Mouse (Mus musculus) gastrocnemius, postnatal 10 days (tissue): ENCODE measurements at regions not wholly inside any gene's neighbourhood (a gene's known extent, or its start where the extent isn't known, plus 50 kb on each side); places are given as distances from the start of the nearest gene placed in this dataset.
A peak's percentile ranks its signal among the peaks of the same experiment; 100 is the strongest.

Experiments used
- DNase-seq: peaks from one replicate; pipeline ENCODE4 v3.0.0; 2021; ENCODE audit warnings: mixed read lengths

DNA sequence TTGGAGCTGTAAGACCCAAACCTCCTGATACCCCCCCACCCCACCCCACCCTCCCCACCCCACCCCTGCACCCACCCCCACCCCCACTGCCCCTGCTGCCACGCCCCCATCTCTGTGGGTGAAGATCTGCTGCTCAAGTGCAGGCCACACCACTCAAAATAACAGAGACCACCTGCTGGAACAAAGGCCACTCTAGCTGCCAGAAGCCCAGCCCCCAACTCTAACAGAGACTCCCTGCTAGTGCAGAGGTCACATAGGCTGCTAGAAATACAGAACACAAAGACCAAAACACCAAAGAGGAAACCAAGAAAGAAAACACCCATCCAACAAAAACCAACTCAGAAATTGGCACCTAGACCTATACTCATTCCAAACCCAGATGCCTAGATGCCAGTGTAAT, 58.9 kb downstream of the Olfr267 start:
- no peak for DNase-seq

DNA sequence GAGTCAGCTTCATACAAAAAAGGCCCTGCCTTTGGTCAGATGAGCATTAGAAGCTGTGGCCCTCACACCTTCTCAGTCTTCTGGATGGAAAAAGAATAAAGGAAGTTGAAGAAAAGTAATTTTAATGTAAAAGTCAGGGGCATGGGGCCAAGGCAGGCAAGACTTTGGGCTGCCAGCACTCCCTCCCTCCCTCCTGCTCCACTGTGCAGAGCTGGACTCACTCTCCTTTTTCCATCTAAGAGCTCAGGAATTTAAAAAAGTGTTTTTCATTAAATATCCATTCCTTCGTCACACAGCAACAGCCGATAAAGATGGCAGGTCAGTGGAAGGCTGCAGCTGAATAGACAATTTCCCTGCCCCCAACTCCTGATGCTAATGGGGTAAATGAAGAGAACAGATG, 61.1 kb downstream of the Olfr267 start:
- DNase-seq: no peak

DNA sequence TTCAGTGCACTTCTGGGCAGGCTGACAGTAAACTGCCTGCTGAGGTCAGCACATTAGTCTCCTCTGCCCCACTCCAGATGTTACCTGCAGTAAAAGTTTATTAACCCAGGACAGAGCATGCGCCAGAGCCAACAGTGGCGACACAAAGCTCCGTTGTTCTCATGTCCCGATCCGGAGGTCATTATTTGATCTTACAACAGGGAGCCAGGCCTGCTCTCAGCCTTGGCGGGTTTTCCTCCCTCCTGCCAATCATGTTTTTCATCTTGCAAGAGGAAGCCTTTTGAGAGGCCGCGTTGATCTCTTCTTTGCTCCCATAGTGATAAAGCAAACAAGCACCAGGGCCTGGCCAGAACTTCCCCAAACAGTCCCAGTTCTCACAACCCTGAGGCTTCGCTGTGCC, 64.7 kb downstream of the Olfr267 start:
- no peak for DNase-seq

DNA sequence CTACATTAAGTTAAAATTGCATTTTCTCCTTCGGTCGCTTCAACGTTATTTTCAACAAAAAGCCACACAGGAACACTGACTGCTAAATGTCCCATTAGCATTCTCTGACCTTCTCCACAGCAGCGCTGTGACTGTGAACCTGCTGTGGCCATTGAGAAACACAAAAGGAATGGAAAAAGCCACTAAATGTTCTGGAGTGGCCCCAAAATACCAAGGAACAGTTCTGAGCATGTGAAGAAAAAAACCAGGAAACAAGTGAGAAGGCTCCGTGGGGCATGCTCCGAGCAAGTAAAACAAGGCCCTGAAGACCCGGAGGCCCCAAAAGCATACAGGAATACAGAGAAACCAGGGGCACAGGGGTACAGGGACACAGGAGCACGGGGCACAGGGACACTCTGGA, 66.8 kb downstream of the Olfr267 start:
- DNase-seq: no peak

DNA sequence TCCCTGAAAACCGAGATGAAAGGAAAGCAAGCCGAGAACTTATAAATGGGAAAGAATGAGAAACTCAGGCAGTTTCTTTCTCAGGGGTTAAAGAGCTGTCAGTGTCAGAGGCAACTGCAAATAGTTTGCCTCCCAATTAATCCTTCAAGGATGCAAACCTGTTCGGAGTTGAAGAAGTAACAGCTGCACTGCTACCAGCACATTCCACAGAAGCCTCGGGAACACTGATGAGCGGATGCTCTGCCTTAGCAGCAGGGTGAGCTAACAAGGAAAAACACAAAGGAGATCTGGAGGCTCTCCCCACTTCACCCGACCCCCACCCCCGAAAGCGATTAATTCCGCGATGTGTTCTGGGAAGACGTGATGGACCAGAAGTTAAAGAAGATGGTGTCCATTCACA, 71.1 kb downstream of the Olfr267 start:
- no peak for DNase-seq

DNA sequence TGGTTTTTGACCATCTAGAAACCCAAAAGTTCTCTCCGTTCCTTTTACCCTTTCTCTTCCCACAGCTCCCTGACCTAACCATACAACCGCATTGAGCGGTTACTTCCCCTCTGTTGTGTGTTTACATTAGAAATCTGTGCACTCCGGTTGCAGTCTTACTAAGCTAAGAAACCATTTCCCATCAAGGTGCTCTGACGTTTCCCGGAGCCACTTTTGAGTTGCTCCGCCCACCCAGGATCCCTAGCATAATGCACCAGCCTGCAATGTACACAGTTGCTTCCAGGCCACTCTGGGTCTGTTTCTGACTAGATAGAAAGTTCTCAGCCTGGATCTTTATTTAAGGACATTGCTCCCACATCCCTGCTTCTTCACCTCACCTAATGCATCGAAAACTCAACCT, 71.7 kb downstream of the Olfr267 start:
- DNase-seq: no peak

DNA sequence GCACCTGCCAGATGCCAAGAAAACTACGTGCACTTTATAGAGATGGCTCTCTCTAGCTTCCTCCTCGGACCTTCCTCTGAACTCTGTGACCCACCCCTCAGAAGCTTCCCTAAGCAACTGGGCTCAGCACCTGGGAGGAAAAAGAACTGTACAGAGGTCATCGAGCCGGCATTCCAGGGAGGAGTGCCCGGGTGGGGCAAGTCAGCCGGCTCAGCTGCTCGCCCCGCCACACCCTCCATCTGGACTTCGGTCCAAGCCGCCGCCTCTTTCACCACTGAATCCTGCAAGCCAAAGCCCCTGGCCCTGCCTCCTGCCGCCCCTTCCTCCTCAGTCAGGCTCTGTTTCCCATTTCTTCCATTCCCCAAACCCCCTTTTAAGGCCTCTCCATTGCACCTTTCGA, 73.3 kb downstream of the Olfr267 start:
- peak; percentile 32 for DNase-seq

DNA sequence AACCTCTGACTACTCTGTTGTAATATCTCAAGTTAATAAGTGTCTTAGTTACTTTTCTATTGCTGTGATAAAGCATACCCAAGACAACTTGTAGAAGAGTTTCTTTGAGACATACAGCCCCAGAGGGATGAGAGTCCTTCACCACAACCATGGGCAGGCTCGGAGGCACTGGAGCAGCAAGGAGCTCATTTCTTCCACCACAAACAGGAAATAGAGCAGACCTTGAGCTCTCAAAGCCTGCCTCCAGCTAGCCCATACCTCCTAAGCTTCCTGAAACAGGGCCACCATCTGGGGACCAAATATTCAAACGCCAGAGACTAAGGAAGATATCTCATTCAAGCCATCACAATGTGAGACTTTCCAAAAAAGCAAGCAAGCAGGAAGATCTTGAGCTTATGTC, 74.6 kb downstream of the Olfr267 start:
- DNase-seq: no peak

DNA sequence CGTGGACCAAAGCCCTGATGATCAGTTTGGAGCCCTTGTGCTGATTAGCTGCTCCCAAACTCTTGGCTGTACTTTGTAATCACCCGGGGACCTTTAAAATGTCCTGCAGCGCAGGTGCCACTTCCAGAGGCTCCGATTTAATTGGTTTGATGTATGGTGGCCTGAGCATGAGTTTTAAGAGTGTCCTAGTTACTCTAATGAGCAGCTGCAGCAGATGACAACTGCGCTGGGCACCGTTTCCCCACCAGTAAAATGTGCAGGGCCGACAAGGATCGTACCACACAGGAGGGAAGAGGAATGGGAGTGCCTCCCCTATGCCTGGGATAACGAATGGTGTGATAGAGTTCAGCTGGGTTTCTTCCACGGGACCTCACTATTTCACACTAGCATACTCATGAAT, 75.3 kb downstream of the Olfr267 start:
- no peak for DNase-seq

DNA sequence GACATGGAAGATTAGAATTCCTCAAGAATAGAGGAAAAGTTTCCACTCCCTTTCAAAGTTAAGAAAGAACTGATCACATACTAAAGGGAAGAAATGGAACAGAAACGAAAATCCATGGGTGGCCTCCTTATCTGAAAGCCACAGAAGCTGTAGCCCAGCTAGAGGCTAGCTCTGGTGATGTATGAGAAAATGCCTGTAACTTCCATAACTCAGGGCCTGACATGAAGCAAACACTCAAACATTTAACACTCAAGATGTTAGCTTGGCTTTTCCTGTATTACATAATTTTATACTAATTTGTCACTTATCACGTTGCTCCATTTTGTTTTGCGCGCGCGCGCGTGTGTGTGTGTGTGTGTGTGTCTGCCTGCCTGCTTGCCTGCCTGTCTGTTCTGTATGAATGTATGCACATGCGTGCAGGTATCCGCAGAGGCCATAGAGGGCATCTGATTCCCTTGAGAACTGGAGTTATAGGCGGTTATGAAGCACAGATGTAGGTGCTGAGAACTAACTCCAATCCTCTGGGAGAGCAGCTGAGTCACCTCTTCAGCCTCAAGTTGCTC, 88.2 kb downstream of the Olfr267 start:
- DNase-seq: no peak

DNA sequence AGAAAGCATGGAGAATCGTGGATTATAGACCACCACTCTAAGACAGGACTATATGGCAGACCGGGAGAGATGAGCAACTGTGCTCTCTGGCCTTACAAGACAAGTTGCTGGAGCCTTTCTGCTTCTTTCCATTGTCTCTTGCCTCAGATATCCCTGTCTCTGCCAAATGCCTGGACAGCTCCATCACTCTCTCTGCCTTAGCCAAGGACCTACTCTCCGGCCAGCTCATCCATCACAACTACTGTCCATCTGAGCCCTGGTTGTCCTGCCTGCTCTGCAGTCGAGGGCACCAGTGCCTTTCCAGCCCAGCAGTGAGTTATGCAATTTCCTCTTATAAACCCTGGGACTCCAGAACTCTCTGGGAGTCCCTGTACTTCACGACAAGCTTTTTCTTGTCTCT, 88.7 kb downstream of the Olfr267 start:
- DNase-seq: no peak

DNA sequence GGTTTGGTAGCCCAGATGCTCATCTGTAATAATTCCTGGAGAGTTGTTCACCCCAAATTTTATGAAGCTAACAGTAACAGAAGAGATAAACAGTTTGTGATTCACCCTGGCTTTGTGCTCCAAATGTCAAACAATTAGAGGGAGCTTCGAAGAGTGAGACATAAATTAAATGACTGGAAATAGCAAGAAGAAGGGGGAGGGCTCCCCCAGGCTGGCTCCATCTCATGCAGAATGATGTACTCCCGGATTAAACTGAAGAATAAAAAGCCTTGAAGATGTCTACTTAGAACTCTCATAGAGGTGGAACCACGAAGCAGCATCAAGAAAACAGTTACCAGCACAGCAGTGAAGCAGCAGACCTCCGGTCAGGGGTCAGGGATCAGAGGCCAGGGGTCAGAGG, 90.8 kb downstream of the Olfr267 start:
- DNase-seq: no peak

DNA sequence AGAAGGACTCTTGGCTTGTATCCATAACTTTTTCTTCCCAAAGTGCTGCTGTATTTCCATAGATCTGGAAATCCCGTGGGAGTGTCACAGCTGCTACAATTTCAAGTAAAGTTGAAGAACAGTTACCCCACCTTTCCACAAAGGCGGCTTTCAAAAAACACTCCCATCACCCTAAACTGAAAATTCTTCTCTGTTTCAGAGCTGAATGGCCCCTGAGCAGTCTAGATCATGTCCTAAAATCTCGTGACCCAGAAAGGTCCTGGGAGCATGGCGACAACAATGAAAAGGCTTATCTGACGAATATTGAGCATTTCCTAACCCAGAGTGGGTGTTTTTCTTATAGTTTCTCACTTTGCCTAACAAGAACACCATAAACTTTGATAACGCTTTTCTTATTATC, 92.2 kb downstream of the Olfr267 start:
- DNase-seq: no peak

DNA sequence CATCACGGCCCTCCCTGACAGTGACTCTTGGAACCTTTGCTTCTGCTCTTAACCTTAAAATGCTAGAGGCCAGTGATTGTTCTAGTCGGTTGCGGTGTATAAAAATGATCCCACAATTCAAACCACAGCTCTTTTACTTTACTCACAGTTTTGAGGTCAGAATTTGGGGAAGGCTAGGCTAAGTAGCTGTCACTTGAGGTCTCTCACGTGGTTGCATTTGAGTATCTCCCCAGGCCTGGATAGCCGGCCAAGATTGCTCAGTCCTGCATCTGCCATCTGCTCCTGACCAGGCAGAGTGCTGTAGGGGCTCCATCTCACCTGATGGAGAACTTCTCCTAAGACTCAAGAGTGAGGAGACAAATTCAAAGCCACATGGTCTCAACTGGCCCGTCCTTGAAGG, 94.5 kb downstream of the Olfr267 start:
- DNase-seq: no peak

DNA sequence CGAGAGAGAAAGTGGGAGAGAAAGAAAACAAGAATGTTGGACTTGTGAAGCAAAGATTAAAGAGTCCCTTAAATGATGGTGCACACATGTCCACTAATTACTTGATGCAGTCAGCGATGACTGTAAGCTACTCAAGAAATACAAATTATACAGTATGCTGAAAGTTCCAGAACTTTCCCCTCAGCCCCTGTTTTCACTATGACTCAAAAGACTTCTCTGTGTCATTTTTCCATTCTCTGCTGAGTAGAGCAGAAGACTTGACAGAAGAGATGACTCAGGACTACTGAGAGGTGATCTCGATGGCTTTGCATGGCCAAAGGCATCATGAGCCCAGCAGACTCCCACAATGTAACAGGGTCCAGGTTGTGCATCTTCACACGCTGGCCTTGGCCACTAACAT, 105.6 kb downstream of the Olfr267 start:
- no peak for DNase-seq

DNA sequence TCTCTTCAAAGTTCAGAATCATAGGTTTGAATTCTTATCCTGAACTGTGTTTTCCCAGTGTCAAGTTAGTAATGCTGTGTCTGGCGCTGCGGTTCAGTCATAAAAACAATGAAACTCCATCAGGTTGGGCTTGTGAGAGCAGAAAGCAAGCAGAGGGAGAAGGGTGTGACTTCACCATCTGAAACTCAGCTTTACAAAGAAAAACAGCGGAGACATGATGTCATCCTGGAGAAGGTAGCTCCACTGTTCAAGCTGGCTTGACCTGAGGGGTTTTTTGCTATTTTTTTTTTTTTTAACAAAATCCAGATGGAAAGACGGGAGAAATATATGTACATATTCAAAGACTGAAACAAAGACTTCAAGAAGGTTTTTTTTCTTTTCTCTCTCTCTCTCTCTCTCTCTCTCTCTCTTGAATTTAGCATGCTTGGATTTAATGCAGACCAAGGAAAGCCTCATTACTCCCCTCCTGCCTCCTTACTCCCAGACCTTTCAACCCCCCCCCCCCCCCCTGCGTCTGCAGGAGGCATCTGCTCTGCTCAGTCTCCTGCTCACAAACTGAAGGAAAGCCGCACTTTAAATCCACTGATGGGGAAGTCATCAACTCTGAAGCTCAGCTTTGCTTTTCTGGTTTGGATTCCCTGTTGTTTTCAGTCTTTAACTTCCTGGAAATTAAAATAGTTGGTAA, 109.7 kb downstream of the Olfr267 start:
- no peak for DNase-seq

DNA sequence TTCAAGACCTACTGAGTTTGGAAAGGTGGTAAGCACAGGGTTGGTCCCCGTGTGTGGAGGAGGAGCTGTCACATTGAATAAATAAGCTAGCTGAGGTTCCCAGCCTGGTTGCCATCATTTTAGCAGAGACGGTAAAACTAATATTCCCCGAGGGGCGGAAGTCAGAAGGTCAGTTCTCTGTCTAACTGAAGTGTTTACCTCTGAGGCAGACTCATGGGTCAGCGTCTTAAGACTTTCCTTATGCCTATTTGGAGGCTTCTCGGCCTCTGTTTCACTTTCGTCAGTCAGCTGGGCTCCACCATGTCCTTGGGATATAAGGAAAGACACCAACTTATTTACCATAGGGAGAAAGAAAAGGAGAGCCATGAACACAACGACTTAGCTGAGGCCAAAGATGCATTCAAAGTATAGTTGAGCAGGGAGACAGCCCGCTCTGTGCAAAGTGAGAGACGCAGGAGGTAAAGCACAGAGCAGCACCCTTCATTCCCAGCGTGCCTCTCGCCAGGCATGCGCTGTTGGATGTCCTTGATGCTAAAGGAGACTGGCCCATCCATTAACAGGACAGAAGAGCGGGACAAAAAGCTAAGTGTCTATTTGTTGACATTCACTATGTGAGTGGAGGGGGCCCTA, 116.0 kb downstream of the Olfr267 start:
- DNase-seq: no peak

DNA sequence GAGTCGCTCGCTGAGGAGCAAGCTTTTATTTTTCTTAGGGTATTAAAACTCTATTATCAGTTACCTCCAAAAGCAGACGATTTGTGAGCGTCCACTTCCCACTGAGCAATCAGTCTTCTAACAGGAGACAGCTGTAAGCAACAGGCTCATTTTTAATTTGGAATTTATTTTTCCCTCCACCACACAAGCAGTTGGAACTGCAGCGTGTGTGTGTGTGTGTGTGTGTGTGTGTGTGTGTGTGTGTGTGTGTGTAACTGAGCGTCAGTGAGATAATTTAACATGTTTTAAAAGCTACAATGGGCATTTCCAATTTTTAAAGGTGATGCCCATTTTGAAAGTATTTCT, 116.6 kb downstream of the Olfr267 start:
- DNase-seq: no peak

DNA sequence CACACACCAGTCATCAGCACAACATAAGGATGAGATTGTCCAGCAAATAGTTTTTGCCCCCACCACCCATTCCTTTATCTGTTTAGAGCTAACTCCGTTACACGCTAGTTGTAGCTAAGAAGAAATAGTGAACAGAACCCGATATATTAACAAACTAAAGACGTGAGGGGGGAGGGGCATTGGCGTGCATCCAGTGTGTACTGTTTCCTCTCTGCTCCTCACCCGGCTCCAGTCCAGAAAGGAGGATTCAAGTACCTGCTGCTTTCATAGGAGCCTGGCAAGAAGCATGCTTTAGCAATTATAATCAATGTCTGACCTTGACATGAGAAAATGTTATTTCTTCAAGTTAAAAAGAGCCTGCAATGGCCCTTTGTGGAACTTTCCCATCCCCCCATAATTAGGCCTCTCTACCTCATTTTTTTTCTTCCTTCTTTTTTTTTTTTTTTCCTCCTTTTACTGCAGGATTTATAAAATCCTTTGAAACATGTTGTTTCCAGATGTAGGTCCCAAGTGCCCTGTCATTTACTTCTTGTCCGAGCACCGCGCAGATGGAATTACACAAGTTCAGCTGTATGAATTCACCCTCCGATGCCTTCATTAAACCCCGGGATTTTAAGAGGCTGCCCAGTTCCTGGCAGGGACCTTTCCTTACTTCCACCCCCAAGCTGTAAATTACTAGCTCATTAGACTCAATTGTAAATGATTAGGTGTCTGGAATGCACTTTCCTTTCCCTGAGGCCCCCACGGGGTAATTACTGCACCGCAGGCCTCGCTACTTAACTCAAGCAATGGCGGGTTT, 116.6 kb upstream of the Lpar1 start:
- DNase-seq: peak; percentile 38

DNA sequence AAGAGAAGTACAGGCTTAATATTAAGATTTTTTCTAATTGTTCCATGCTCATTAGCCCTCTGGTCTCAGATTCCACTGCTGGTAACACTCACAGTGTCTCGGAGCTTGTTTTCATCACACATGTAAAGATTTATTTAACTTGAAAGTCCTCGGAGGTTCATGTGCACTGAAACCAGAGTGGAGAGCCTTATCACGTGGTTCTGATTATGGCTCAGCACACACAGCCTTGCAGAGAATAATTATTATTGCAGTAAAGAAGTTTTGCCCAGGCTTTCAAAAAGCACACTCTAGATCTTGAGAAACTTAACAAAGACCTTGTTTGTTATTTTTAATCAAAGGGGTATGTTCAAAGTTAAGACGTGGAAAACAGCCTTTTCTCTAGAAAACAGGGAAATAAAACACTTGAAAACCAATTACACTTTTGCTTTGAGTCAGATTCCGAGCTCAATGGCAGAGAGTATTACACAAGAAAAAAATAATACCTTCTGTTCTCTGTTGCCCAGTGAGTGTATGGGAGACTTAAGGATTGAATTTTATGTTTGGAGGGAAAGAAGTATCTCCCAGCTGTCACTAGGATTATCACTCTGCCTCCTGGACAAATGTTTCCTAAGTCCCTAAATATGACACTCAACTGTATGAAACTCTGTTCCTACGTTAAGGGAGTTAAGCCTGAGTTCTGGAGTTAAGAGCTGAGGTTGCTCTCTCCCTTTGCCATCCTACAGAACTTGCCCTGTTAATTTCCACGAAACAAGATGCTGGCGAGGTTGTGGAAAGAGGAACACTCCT, 114.9 kb upstream of the Lpar1 start:
- no peak for DNase-seq

DNA sequence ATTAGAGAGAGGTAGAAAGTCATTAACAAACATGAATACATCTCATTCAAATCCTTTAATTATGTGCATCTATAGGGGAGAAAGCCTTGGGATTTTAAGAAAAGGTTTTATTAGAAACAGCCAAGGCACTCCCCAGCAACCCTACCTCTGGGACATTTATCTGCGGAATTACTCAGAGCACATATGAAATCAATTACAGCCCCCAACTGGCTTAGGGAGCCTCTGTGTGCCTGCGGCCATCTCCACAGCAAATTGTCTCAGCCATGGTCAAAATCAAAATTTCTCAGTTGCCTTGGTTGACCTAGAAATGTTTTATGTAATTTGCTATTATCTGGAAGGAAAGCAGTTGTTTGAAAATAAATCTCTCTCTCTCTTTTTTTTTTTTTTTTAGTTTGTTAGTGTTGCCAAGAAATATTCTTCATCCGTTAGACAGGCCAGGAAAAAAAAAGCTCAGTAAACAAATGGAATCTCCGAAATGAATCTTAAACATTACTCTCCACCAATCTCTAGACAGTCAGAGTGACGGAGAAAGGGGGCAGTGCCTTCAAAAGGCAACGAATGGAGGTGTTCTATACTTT, 110.0 kb upstream of the Lpar1 start:
- DNase-seq: no peak

DNA sequence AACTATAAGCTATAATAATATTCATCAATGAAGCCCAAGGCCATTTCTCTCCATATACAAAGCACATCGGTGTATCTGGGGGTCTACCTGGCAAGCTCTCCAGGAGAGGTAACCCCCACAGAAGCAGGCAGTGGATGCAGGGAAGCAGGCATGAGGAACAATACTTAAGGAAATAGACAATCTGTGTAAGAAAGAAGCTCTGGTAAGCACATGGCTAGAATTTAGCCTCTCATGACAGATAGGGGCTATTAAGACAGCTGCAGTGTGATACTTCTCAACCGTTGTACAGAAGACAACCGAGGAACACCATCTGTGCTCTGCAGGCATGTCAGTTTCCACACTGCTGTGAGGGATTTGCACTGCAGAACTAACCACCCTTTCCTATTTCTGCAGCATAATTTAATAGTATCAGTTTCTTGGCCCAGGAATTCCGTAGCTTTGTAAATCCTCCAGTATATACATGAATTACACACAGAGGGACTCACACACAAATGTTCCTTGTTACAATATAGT, 108.1 kb upstream of the Lpar1 start:
- DNase-seq: no peak
